Mouse (Mus musculus): ENCODE data around the gene Ap3m1.
A peak's percentile ranks its signal among the peaks of the same experiment; 100 is the strongest.

The Ap3m1 gene

GRCm38 (mm10) chr14:21073981-21074380 is 21.7 kb upstream of the Ap3m1 start:
- no peak for DNase-seq (ENCODE audit: extremely low spot score, low spot score)

- DNase-seq (ENCODE audit: extremely low spot score, low spot score), result no peak
These were observed 17.3 kb upstream of the Ap3m1 start for GRCm38 (mm10) chr14:21069594-21069993.

DNA sequence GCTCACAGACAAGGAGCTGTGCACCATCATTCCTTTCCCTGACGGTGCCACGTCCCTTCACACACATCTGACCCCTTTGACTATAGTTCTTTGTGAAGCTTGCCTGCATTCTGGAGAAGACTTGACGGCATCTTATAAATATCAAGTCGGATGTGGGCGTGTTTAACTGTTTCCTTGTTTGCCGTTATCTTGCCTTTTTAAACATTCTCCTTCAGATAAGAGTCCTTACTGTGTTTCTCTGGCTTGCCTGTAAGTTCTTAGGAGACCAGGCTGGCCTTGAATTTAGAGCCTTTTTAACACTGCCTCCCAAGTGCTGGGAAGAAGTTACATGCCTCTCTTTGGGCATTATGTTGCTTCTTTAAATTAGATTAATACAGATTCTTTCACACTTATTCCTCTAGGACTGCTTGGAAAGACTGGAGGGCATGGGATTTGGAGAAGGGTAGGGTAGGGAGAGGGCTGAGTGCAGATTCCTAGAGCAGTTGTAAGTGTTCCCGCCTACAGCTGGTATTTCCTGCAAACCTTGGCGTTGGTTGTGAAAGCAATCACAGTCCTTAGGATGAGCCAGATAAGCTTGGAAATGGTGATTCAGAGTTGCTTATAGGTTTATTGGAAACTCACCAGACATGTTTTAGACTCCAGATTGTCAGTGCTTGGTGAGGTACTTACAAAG is 13.3 kb upstream of the Ap3m1 start:
- no peak for DNase-seq (ENCODE audit: extremely low spot score, low spot score)

DNA sequence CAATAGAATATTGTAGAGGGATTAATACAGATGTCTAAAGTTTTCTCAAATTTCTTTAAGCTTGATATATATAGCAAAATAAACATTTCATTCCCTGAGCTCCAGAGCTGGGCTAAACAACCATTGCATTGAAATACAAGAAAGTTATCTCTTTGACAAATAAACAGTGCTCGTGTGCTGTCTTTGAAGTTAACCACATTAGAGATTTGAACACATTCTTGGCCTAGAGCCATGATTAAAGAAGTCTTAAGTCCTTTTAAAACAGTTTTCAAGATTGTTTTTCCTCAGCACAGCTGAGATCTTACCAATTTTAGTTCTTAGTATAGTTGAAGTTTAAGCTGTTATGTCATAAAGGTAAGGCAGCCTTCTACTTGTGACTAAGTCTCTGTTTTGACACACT is 12.0 kb upstream of the Ap3m1 start:
- no peak for DNase-seq (ENCODE audit: extremely low spot score, low spot score)

DNA sequence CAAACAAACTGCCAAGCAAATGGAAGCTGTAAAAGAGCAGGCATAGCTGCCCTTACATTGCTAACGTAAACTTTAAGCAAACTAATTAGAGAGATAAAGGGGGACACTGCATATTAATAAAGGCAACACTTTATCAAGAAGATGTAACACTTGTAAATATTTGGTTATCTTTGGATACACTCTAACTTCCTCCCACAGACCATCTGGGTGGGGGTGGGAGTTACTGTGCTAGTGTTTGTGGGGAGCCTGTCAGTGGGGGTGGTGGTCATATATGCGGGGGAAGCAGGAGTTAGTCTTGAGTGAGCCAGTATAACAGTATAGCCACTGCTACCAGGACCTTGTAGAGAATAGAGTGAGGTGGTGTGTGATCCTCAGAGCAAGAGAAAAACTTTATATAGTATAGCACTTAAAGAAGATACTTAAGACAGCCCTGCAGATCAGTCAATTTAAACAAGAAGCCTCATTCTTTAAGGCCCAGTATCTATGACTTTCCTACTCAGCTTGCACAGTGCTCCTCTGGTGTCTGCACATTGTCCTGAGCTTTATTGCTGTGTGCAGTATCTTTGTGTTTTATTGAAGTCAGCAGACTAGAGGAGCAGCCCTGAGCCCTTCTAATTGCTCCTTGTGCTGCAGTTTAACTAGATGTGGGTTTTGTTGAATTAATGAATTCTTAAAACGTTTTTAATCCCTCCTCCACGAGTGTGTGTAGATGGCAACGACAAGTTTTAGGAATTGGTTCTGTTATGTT is 10.6 kb upstream of the Ap3m1 start:
- DNase-seq (ENCODE audit: extremely low spot score, low spot score), result no peak

DNA sequence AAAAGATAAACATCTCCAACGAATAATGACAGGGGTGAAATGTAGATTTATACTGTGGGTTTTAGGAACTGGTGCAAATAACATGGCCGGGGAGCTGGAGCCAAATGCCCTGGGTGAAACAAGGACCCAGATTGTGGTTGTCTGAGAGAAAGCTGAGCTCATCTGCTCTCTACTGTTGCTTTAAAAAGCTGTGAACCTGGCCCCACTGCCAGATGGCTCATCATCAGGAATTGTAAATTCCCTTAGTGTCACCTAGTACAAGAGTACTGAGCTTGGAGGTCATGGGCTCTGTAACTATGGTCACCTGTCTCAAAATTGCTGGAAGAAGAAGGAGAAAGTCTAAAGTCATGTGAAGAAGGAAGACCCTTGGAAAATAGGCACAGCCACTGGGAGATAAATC is 6.7 kb upstream of the Ap3m1 start:
- DNase-seq (ENCODE audit: extremely low spot score, low spot score), result no peak

- DNase-seq (ENCODE audit: extremely low spot score, low spot score), result no peak
These were observed 1.3 kb upstream of the Ap3m1 start for GRCm38 (mm10) chr14:21053586-21053985.

GRCm38 (mm10) chr14:21053151-21053550 is 843 bp upstream of the Ap3m1 start:
- DNase-seq (ENCODE audit: extremely low spot score, low spot score), result no peak

- peak; percentile 80 for DNase-seq (ENCODE audit: extremely low spot score, low spot score)
These were observed 448 bp upstream of the Ap3m1 start for GRCm38 (mm10) chr14:21052781-21053130.

- DNase-seq (ENCODE audit: extremely low spot score, low spot score), result no peak
These were observed 762 bp downstream of the Ap3m1 start for GRCm38 (mm10) chr14:21051380-21052111.

GRCm38 (mm10) chr14:21050734-21051133 is 1.6 kb downstream of the Ap3m1 start:
- DNase-seq (ENCODE audit: extremely low spot score, low spot score), result no peak

DNA sequence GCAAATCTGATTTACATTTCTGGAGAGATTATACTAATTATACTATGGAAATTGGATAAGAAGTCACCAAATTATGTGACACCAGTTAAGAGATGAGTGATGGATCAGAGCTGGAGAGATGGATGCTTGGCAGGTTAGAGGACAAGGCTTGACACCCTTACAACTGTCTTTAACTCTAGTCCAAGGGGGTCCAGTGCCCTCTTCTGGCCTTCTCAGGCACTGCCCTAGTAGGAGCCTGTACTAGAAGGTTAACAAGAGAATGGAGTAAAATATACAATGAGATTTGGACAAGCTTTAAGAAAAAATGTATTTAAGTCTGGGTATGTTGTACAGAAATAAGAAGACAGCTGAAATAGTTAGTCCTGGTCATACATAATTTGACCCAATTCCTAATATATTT is 3.4 kb downstream of the Ap3m1 start:
- peak; percentile 24 for DNase-seq (ENCODE audit: extremely low spot score, low spot score)

GRCm38 (mm10) chr14:21047840-21048239 is 4.5 kb downstream of the Ap3m1 start:
- DNase-seq (ENCODE audit: extremely low spot score, low spot score), result no peak

DNA sequence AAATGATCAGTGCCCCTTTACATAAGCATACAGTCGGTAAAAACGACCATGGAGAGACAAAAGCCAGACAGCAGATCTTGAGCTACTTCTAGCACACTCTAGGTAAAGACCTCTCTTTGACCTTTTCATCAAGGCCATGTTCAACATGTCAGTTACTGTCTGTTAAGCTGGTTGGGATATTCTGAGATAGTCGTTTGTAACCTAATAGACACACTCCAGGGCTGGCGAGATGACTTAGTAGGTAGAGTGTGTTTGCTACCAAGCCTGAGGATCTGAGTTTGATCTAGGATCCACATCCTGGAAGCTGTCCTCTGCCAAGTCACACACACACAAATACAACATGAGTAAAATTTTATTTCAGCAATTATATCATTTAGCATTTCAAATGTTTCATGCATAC is 12.7 kb downstream of the Ap3m1 start:
- no peak for DNase-seq (ENCODE audit: extremely low spot score, low spot score)

DNA sequence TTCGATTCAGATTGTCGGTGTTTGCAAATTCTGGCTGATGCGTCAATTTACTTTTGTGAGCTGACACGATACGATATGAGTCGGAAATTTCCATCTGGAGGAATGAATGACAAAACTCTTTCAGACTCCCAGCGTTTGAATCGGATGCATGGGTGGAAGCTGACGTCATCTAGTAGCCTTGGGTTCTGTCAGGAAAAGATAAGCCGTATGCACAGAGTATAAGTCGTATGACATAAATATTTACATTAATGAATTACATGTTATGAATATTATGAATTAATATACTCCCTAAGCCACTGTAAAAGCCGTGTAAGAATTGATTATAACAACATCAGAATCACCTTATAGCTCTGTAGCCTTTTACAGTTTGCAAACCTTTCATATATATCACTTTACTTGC is 13.2 kb downstream of the Ap3m1 start:
- DNase-seq (ENCODE audit: extremely low spot score, low spot score), result no peak

GRCm38 (mm10) chr14:21034791-21035190 is 17.5 kb downstream of the Ap3m1 start:
- no peak for DNase-seq (ENCODE audit: extremely low spot score, low spot score)

DNA sequence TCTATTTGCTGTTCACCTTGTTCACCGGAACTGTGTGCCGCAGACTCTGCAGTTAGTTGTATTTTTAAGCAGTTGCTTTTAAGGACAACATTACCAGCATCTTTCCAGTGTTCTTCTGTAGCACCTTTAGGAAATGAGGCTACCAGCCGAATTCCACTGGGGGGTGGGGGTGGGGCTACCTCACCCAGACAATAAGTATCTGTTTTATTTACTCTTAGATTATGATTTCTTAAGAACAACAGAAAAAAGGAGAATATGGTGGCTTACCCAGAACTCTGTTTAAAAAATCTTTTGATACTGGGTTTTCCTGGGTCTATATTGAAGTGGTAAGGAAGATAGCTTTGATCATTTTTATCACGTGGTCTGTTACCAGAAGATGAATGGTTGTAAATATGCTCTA is 18.0 kb downstream of the Ap3m1 start:
- no peak for DNase-seq (ENCODE audit: extremely low spot score, low spot score)

DNA sequence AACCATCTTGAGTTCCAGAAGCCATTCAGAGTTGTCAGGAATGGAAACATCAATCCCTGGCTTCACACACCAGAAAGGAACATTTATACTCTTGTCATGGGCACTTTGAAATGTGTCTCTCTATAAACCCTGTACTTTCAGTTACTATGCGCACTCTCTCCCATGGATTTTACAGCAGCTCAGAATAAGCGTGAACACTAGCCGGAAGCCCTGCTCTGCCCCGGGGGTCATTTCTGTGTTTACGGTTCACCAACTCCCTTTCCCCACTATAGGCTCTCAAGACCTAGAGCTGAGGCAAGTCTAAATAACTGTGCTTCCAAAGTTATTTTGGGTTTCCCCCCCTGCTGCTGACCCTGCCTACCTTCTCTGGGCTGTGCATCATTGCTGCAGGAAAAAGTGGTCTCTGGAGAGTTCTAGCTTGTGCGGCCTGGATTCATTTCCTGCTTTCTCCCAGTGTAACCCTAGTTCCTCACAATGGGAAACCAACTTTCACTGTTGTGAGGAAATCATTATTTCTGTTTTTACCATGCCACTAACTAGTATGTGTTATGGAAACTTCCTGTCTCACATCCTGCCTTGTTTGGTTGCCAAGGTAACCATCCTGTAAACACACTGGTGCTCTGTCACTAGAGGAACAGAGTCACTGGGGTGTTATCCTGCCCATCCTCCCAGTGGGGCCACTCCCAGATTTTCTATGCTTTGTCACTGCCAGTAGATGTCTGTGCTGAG is 20.4 kb downstream of the Ap3m1 start:
- peak; percentile 24 for DNase-seq (ENCODE audit: extremely low spot score, low spot score)

DNA sequence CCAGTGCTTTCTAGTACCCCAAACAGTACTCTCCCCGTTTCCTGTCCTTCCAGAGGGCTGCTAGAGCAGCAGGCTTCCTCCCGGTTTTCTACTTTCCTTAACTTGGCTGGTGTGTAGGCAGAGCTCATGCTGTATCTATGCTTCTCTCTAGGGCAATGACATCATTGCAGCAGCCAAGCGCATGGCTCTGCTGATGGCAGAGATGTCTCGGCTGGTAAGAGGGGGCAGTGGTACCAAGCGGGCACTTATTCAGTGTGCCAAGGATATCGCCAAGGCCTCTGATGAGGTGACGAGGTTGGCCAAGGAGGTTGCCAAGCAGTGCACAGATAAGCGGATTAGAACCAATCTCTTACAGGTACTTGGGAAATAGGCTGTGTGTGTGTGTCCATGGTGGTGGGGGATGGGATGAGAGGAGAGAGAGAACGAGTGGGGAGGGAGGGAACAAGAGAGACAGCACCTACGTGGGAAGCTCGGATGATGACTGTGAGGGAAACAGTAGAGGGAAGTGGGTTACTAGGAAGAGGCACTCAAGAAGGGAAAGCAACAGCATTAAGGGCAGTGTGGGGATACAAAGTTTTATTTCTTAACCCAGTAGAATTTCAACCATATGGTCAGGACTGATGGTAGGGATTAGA is 23.2 kb downstream of the Ap3m1 start:
- no peak for DNase-seq (ENCODE audit: extremely low spot score, low spot score)

GRCm38 (mm10) chr14:21027542-21027941 is 24.8 kb downstream of the Ap3m1 start:
- DNase-seq (ENCODE audit: extremely low spot score, low spot score), result no peak

GRCm38 (mm10) chr14:21020435-21020834 is 31.9 kb downstream of the Ap3m1 start:
- no peak for DNase-seq (ENCODE audit: extremely low spot score, low spot score)
